ENCODE assay signal across 8 mouse cellular contexts in genomic region chr12:70111117-70111366, GRCm38 (mm10). TPM values are rescaled to one million over a fixed set of nuclear protein-coding genes. Genes with fewer than 3 reads are reported as not detected.
DNase-seq lines count a peak whose midpoint lies in the region; ATAC-seq and TF ChIP-seq lines count a peak whose summit lies in the region.

No protein-coding gene starts in this region.

- 0% methylated on average over 16 of the region's 16 CpGs for WGBS in heart, embryonic 15.5 days
- WGBS in embryonic facial prominence, embryonic 15.5 days, result under 1% methylated on average over 16 of the region's 16 CpGs
- WGBS in limb, embryonic 12.5 days, result under 1% methylated on average over 16 of the region's 16 CpGs
- WGBS in midbrain, embryonic 15.5 days, result 0% methylated on average over 16 of the region's 16 CpGs

- H3K4me2 ChIP-seq in heart, embryonic 15.5 days, result peak overlapping the region; percentile 99
- peak overlapping the region; percentile 84 for H3K4me2 ChIP-seq in embryonic facial prominence, embryonic 15.5 days (replicated peaks)
- H3K4me2 ChIP-seq in limb, embryonic 12.5 days, result peak overlapping the region; percentile 92
- H3K4me2 ChIP-seq in midbrain, embryonic 15.5 days, result peak overlapping the region; percentile 84

- H3K27ac ChIP-seq in heart, embryonic 15.5 days, result peak overlapping the region; percentile 92
- H3K27ac ChIP-seq in ES-E14 (ENCODE audit: insufficient read depth, low read depth, low read length, poor library complexity, severe bottlenecking), result no peak overlapping the region
- H3K27ac ChIP-seq in embryonic facial prominence, embryonic 15.5 days (replicated peaks), result peak overlapping the region; percentile 87; the same call in 1 of the 2 replicates
- H3K27ac ChIP-seq in limb, embryonic 12.5 days, result peak overlapping the region; percentile 77
- H3K27ac ChIP-seq in midbrain, embryonic 15.5 days, result peak overlapping the region; percentile 85

- peak overlapping the region; percentile 95 for H3K9ac ChIP-seq in heart, embryonic 15.5 days
- H3K9ac ChIP-seq in ES-E14 (ENCODE audit: insufficient read depth, low read depth, low read length, poor library complexity, severe bottlenecking), result peak overlapping the region; percentile 76
- peak overlapping the region; percentile 75 for H3K9ac ChIP-seq in embryonic facial prominence, embryonic 15.5 days
- peak overlapping the region; percentile 81 for H3K9ac ChIP-seq in limb, embryonic 12.5 days (replicated peaks)
- peak overlapping the region; percentile 84 for H3K9ac ChIP-seq in midbrain, embryonic 15.5 days

- no peak for DNase-seq in heart, postnatal 14 days
- no peak for DNase-seq in ES-E14 (ENCODE audit: low read depth, low spot score)
- DNase-seq in Muller cell, postnatal 12 days (ENCODE audit: inconsistent ontology term), result no peak
- DNase-seq in adrenal gland, postnatal 10 days, result no peak

- H3K27me3 ChIP-seq in heart, embryonic 15.5 days, result no peaks in the 10 kb centered on the region
- H3K27me3 ChIP-seq in embryonic facial prominence, embryonic 15.5 days, result 0 out of 2 replicates have a peak, but pooled peaks cover 3% of the 10 kb centered on the region
- peaks cover 18% of the 10 kb centered on the region for H3K27me3 ChIP-seq in limb, embryonic 12.5 days
- H3K27me3 ChIP-seq in midbrain, embryonic 15.5 days (replicated peaks), result no peaks in the 10 kb centered on the region

- H3K9me3 ChIP-seq in heart, embryonic 15.5 days (replicated peaks), result no peaks in the 10 kb centered on the region
- H3K9me3 ChIP-seq in ES-E14 (ENCODE audit: control insufficient read depth, insufficient read depth, low read depth, low read length), result no peaks in the 10 kb centered on the region
- H3K9me3 ChIP-seq in embryonic facial prominence, embryonic 15.5 days (replicated peaks), result no peaks in the 10 kb centered on the region
- H3K9me3 ChIP-seq in limb, embryonic 12.5 days, result no peaks in the 10 kb centered on the region
- no peaks in the 10 kb centered on the region for H3K9me3 ChIP-seq in midbrain, embryonic 15.5 days

- no peak; the same call in 1 of the 2 replicates for ATAC-seq in heart, embryonic 15.5 days (replicated peaks; ENCODE audit: insufficient number of reproducible peaks, insufficient read depth, low FRiP score, low read depth)
- ATAC-seq in embryonic facial prominence, embryonic 15.5 days (ENCODE audit: insufficient number of reproducible peaks, low FRiP score, low TSS enrichment, low read depth), result peak; percentile 41
- peak; percentile 62 for ATAC-seq in limb, embryonic 12.5 days (ENCODE audit: insufficient number of reproducible peaks, insufficient read depth, low FRiP score, low TSS enrichment, low read depth)
- ATAC-seq in midbrain, embryonic 15.5 days (replicated peaks), result peak; percentile 75

- no peaks in the 10 kb centered on the region for H3K36me3 ChIP-seq in heart, embryonic 15.5 days
- no peaks in the 10 kb centered on the region for H3K36me3 ChIP-seq in ES-E14 (ENCODE audit: control insufficient read depth, insufficient read depth, low read length, poor library complexity, severe bottlenecking)
- H3K36me3 ChIP-seq in embryonic facial prominence, embryonic 15.5 days, result no peaks in the 10 kb centered on the region
- no peaks in the 10 kb centered on the region for H3K36me3 ChIP-seq in limb, embryonic 12.5 days
- no peaks in the 10 kb centered on the region for H3K36me3 ChIP-seq in midbrain, embryonic 15.5 days (replicated peaks)

- intact Hi-C loops in heart, postnatal 14 days (cut with DNase I), result loop anchor here (5.0 kb wide), 1 partner anchor 36 kb away; no protein-coding TSS in a partner anchor

- in situ Hi-C loops in ES-E14 (cut with MboI; ENCODE audit: low sequenced_read_pairs in 2 of 2, unreplicated experiment in 2 of 2), result no loop called here

- H3K4me1 ChIP-seq in heart, embryonic 15.5 days (replicated peaks), result peaks cover 22% of the 10 kb centered on the region
- H3K4me1 ChIP-seq in ES-E14 (ENCODE audit: control insufficient read depth in 2 of 2, insufficient read depth in 2 of 2, low read length in 2 of 2, poor library complexity in 1 of 2), result peaks cover 3 to 8% of the 10 kb centered on the region in 2 experiments; a peak in 2 of 4 replicates
- H3K4me1 ChIP-seq in embryonic facial prominence, embryonic 15.5 days, result peaks cover 44% of the 10 kb centered on the region
- H3K4me1 ChIP-seq in limb, embryonic 12.5 days (replicated peaks), result peaks cover 28% of the 10 kb centered on the region
- H3K4me1 ChIP-seq in midbrain, embryonic 15.5 days, result peaks cover 47% of the 10 kb centered on the region

- H3K4me3 ChIP-seq in heart, embryonic 15.5 days, result peak overlapping the region; percentile 96
- peak overlapping the region; percentile 79 to 83 for H3K4me3 ChIP-seq in ES-E14 (ENCODE audit: insufficient read depth in 1 of 2, low read depth in 1 of 2, low read length in 2 of 2, poor library complexity in 1 of 2, severe bottlenecking in 1 of 2)
- peak overlapping the region; percentile 89 for H3K4me3 ChIP-seq in embryonic facial prominence, embryonic 15.5 days (replicated peaks)
- peak overlapping the region; percentile 87 for H3K4me3 ChIP-seq in limb, embryonic 12.5 days (replicated peaks)
- H3K4me3 ChIP-seq in midbrain, embryonic 15.5 days, result peak overlapping the region; percentile 72

TF ChIP-seq in ES-E14, 5 proteins besides CTCF, POLR2A, EP300 and RAD21:
- TF ChIP-seq ZC3H11A (IDR thresholded peaks at IDR 0.05; ENCODE audit: borderline replicate concordance, low read depth, low read length), result no peak
- no peak for TF ChIP-seq MAFK (IDR thresholded peaks at IDR 0.05; ENCODE audit: insufficient read depth, low read depth, low read length)
- no peak for TF ChIP-seq HCFC1 (IDR thresholded peaks at IDR 0.05; ENCODE audit: borderline replicate concordance, insufficient read depth, low read length)
- TF ChIP-seq CHD2 (IDR thresholded peaks at IDR 0.05; ENCODE audit: low read depth, low read length), result no peak
- no peak for TF ChIP-seq ZNF384 (IDR thresholded peaks at IDR 0.05; ENCODE audit: low read depth, low read length)

RNA-seq across cellular contexts. Expression of gene Nin, which starts 2.5 kb away (rescaled TPM):
- polyA plus RNA-seq in heart, embryonic 15.5 days (2015; fragmentation: Nextera tagmentation; extraction: Ambion mirVana), result 6.6 and 10.2 TPM in 2 replicates
- total RNA-seq in heart, postnatal 14 days (2021), result 10 to 100 TPM; 21.8 to 26.1 TPM
- 9.0 and 13.9 TPM in 2 replicates for total RNA-seq in ES-E14 (2012; rRNA removed)
- 13.9 and 14.8 TPM in 2 replicates for polyA plus RNA-seq in embryonic facial prominence, embryonic 15.5 days (2015; fragmentation: Nextera tagmentation; extraction: Ambion mirVana)
- 11.4 and 12.0 TPM in 2 replicates for polyA plus RNA-seq in limb, embryonic 12.5 days (2016; fragmentation: Nextera tagmentation; extraction: Ambion mirVana)
- polyA plus RNA-seq in midbrain, embryonic 15.5 days (2015; fragmentation: Nextera tagmentation; extraction: Ambion mirVana), result 14.1 and 15.9 TPM in 2 replicates
- 10 to 100 TPM; 29.5 to 38.3 TPM for total RNA-seq in adrenal gland, postnatal 10 days (2021)

RNA-seq across cellular contexts. Expression of gene Abhd12b, which starts 42.9 kb away (rescaled TPM):
- 0.06 TPM in 1 of 2 replicates, not detected in the other for polyA plus RNA-seq in heart, embryonic 15.5 days (2015; fragmentation: Nextera tagmentation; extraction: Ambion mirVana)
- total RNA-seq in heart, postnatal 14 days (2021), result not detected
- total RNA-seq in ES-E14 (2012; rRNA removed), result not detected in 2 replicates
- 1.00 and 1.1 TPM in 2 replicates for polyA plus RNA-seq in embryonic facial prominence, embryonic 15.5 days (2015; fragmentation: Nextera tagmentation; extraction: Ambion mirVana)
- not detected in 2 replicates for polyA plus RNA-seq in limb, embryonic 12.5 days (2016; fragmentation: Nextera tagmentation; extraction: Ambion mirVana)
- polyA plus RNA-seq in midbrain, embryonic 15.5 days (2015; fragmentation: Nextera tagmentation; extraction: Ambion mirVana), result 0.27 and 0.28 TPM in 2 replicates
- total RNA-seq in adrenal gland, postnatal 10 days (2021), result not detected
